Mouse (Mus musculus): ENCODE measurements around the gene Ubr3. TPM values are rescaled to one million over a fixed set of nuclear protein-coding genes. Genes with fewer than 3 reads are reported as not detected.
A peak's percentile ranks its signal among the peaks of the same experiment; 100 is the strongest.

Gene Ubr3
- total and polyA plus RNA-seq, 2 experiments from 2014 or later = 15.3 to 35.1 TPM

- no peak for TF ChIP-seq CTCF (IDR thresholded peaks at IDR 0.05; ENCODE audit: low read depth)
- no peak for ATAC-seq
- WGBS = 79% methylated on average over 2 of the region's 2 CpGs
These were observed 8.1 kb upstream of the Ubr3 start for GRCm38 (mm10) chr2:69888957-69889356.

GRCm38 (mm10) chr2:69890843-69891242 lies 6.2 kb upstream of the Ubr3 start:
- no peak overlapping the region for H3K4me2 ChIP-seq (ENCODE audit: low read depth, low read length)
- no peak for TF ChIP-seq CTCF (IDR thresholded peaks at IDR 0.05; ENCODE audit: low read depth)
- H3K27me3 ChIP-seq (ENCODE audit: insufficient read depth, low read length) = no peaks in the 10 kb centered on the region
- no peaks in the 10 kb centered on the region for H3K36me3 ChIP-seq (ENCODE audit: insufficient read depth, low read length)
- no peak overlapping the region for H3K4me3 ChIP-seq (ENCODE audit: low read length)
- no peak overlapping the region for H3K27ac ChIP-seq
- no peak for DNase-seq (ENCODE audit: low spot score)
- 66% methylated on average over 7 of the region's 7 CpGs for WGBS
- no peak overlapping the region for H3K9ac ChIP-seq (replicated peaks; ENCODE audit: low read length)
- no peak for ATAC-seq
- H3K4me1 ChIP-seq (ENCODE audit: insufficient read depth, low read length) = no peaks in the 10 kb centered on the region
- H3K9me3 ChIP-seq (ENCODE audit: low read length) = no peaks in the 10 kb centered on the region

More at GRCm38 (mm10) chr2:69888957-69889356, 8.1 kb upstream of the Ubr3 start:
- no peaks in the 10 kb centered on the region for H3K9me3 ChIP-seq (ENCODE audit: low read length)
- no peaks in the 10 kb centered on the region for H3K4me1 ChIP-seq (ENCODE audit: insufficient read depth, low read length)
- H3K4me2 ChIP-seq (ENCODE audit: low read depth, low read length) = no peak overlapping the region
- H3K9ac ChIP-seq (replicated peaks; ENCODE audit: low read length) = no peak overlapping the region
- H3K36me3 ChIP-seq (ENCODE audit: insufficient read depth, low read length) = no peaks in the 10 kb centered on the region
- H3K27ac ChIP-seq = no peak overlapping the region
- no peak for DNase-seq (ENCODE audit: low spot score)
- H3K27me3 ChIP-seq (ENCODE audit: insufficient read depth, low read length) = no peaks in the 10 kb centered on the region
- no peak overlapping the region for H3K4me3 ChIP-seq (ENCODE audit: low read length)

GRCm38 (mm10) chr2:69893145-69893544 lies 3.9 kb upstream of the Ubr3 start:
- Histone ChIP-seq H3K9me3 (ENCODE audit: low read length) (no peaks in the 10 kb centered on the region), H3K36me3 (ENCODE audit: insufficient read depth, low read length) (no peaks in the 10 kb centered on the region), H3K4me3 (ENCODE audit: low read length) (no peak overlapping the region), H3K27ac (no peak overlapping the region), H3K27me3 (ENCODE audit: insufficient read depth, low read length) (no peaks in the 10 kb centered on the region), H3K9ac (replicated peaks; ENCODE audit: low read length) (no peak overlapping the region), H3K4me1 (ENCODE audit: insufficient read depth, low read length) (no peaks in the 10 kb centered on the region), H3K4me2 (ENCODE audit: low read depth, low read length) (no peak overlapping the region)
- ATAC-seq (no peak), DNase-seq (ENCODE audit: low spot score) (no peak)
- 93% methylated on average over 1 of the region's 1 CpGs for WGBS
- TF ChIP-seq CTCF (IDR thresholded peaks at IDR 0.05; ENCODE audit: low read depth) = no peak

GRCm38 (mm10) chr2:69893891-69894290 lies 3.2 kb upstream of the Ubr3 start:
- no peaks in the 10 kb centered on the region for H3K9me3 ChIP-seq (ENCODE audit: low read length)
- H3K27me3 ChIP-seq (ENCODE audit: insufficient read depth, low read length) = no peaks in the 10 kb centered on the region
- no peak for ATAC-seq
- TF ChIP-seq CTCF (IDR thresholded peaks at IDR 0.05; ENCODE audit: low read depth) = no peak
- H3K36me3 ChIP-seq (ENCODE audit: insufficient read depth, low read length) = no peaks in the 10 kb centered on the region
- no peak overlapping the region for H3K27ac ChIP-seq
- 91% methylated on average over 5 of the region's 5 CpGs for WGBS
- H3K4me1 ChIP-seq (ENCODE audit: insufficient read depth, low read length) = 0 out of 2 replicates have a peak, but pooled peaks cover under 1% of the 10 kb centered on the region
- H3K9ac ChIP-seq (replicated peaks; ENCODE audit: low read length) = no peak overlapping the region
- H3K4me3 ChIP-seq (ENCODE audit: low read length) = no peak overlapping the region
- no peak overlapping the region for H3K4me2 ChIP-seq (ENCODE audit: low read depth, low read length)
- no peak for DNase-seq (ENCODE audit: low spot score)

- Histone ChIP-seq H3K9me3 (ENCODE audit: low read length) (no peaks in the 10 kb centered on the region), H3K9ac (replicated peaks; ENCODE audit: low read length) (no peak overlapping the region), H3K4me3 (ENCODE audit: low read length) (no peak overlapping the region), H3K27me3 (ENCODE audit: insufficient read depth, low read length) (no peaks in the 10 kb centered on the region), H3K4me1 (ENCODE audit: insufficient read depth, low read length) (0 out of 2 replicates have a peak, but pooled peaks cover 3% of the 10 kb centered on the region), H3K27ac (no peak overlapping the region), H3K4me2 (ENCODE audit: low read depth, low read length) (no peak overlapping the region), H3K36me3 (ENCODE audit: insufficient read depth, low read length) (no peaks in the 10 kb centered on the region)
- TF ChIP-seq CTCF (IDR thresholded peaks at IDR 0.05; ENCODE audit: low read depth) = peak; percentile 38; the same call in 1 of the 2 replicates
- ATAC-seq (no peak), DNase-seq (ENCODE audit: low spot score) (no peak)
- WGBS = 62% methylated on average over 14 of the region's 14 CpGs
These were observed 1.4 kb upstream of the Ubr3 start for GRCm38 (mm10) chr2:69895502-69896223.

- DNase-seq (ENCODE audit: low spot score) = no peak
- no peaks in the 10 kb centered on the region for H3K9me3 ChIP-seq (ENCODE audit: low read length)
- WGBS = 93% methylated on average over 4 of the region's 4 CpGs
- no peak overlapping the region for H3K9ac ChIP-seq (replicated peaks; ENCODE audit: low read length)
- ATAC-seq = no peak
- H3K27me3 ChIP-seq (ENCODE audit: insufficient read depth, low read length) = no peaks in the 10 kb centered on the region
- TF ChIP-seq CTCF (IDR thresholded peaks at IDR 0.05; ENCODE audit: low read depth) = no peak
- H3K4me3 ChIP-seq (ENCODE audit: low read length) = no peak overlapping the region
- H3K4me1 ChIP-seq (ENCODE audit: insufficient read depth, low read length) = 0 out of 2 replicates have a peak, but pooled peaks cover 3% of the 10 kb centered on the region
- no peak overlapping the region for H3K4me2 ChIP-seq (ENCODE audit: low read depth, low read length)
- no peaks in the 10 kb centered on the region for H3K36me3 ChIP-seq (ENCODE audit: insufficient read depth, low read length)
- H3K27ac ChIP-seq = no peak overlapping the region
These were observed 843 bp upstream of the Ubr3 start for GRCm38 (mm10) chr2:69896224-69896581.

Measured in hindbrain, postnatal 0 days (tissue).